Mouse (Mus musculus) liver, adult 2 months (tissue): ENCODE measurements around the gene Gm11639. TPM values are rescaled to one million over a fixed set of nuclear protein-coding genes. Genes with fewer than 3 reads are reported as not detected.

Experiments
- DNase-seq: peaks from one replicate; pipeline ENCODE4 v3.0.0-alpha.2; 2011; ENCODE audit warnings: low read depth, low spot score; ENCODE audit errors: extremely low read depth
- H3K27ac ChIP-seq: fragments of 200-500 bp; replicated peaks from 2 replicates; pipeline ENCODE4 v1.5.1; 2012; ENCODE audit warnings: low read depth, mild to moderate bottlenecking, control low read depth, inconsistent platforms, low read length; ENCODE audit not compliant: insufficient read depth
- H3K27me3 ChIP-seq: fragments of 200-500 bp; 2 replicates; pipeline ENCODE4 v1.6.1; 2012; ENCODE audit warnings: mild to moderate bottlenecking, moderate library complexity, low read length, inconsistent platforms; ENCODE audit not compliant: control insufficient read depth, insufficient read depth
- H3K36me3 ChIP-seq: fragments of 200-500 bp; 2 replicates; pipeline ENCODE4 v1.6.1; 2012; ENCODE audit warnings: low read length, inconsistent platforms; ENCODE audit not compliant: control insufficient read depth, insufficient read depth
- H3K4me1 ChIP-seq: fragments of 200-500 bp; 2 replicates; pipeline ENCODE4 v1.6.1; 2011; ENCODE audit warnings: low read length; ENCODE audit not compliant: control insufficient read depth, insufficient read depth
- H3K4me3 ChIP-seq: fragments of 200-500 bp; 2 replicates; pipeline ENCODE4 v1.5.1; 2011; ENCODE audit warnings: low read depth, mild to moderate bottlenecking, control low read depth, low read length, moderate library complexity; ENCODE audit not compliant: insufficient read depth
- H3K79me2 ChIP-seq: fragments of 200-500 bp; 2 replicates; pipeline ENCODE4 v1.6.1; 2012; ENCODE audit warnings: inconsistent platforms, mild to moderate bottlenecking, low read length, moderate library complexity; ENCODE audit not compliant: control insufficient read depth, insufficient read depth
- H3K9ac ChIP-seq: fragments of 200-500 bp; 2 replicates; pipeline ENCODE4 v1.6.1; 2012; ENCODE audit warnings: low read depth, mild to moderate bottlenecking, control low read depth, inconsistent platforms, low read length
- CTCF ChIP-seq: fragments of 200-500 bp; IDR thresholded peaks from 2 replicates; pipeline ENCODE4 v1.5.1; 2011; ENCODE audit warnings: low read depth, low read length, control low read depth
- POLR2A ChIP-seq: fragments of 200-500 bp; IDR thresholded peaks from 2 replicates; pipeline ENCODE4 v1.6.1; 2011; ENCODE audit warnings: low read length, control low read depth; ENCODE audit not compliant: insufficient read depth; ENCODE audit errors: extremely low read depth
- WGBS: fragments of 180-500 bp; shearing (Covaris S2); methylation state at CpG from one replicate; pipeline ENCODE4 v1.1.7; 2018; 5-methylcytosine and 5-hydroxymethylcytosine counted together
- polyA plus RNA-seq: library from polyadenylated mRNA; depleted of rRNA; stranded (reverse); fragments of >200 nt; gene quantifications from 2 replicates; pipeline ENCODE4 v1.2.3, GENCODE M21; 2012
- total RNA-seq: library from RNA; depleted of rRNA; stranded (reverse); fragments of >200 nt; gene quantifications from 2 replicates; pipeline ENCODE4 v1.2.3, GENCODE M21; 2014

Gm11639 gene
- total and polyA plus RNA-seq, 2 experiments: under 0.01 TPM; not detected in 1

DNA sequence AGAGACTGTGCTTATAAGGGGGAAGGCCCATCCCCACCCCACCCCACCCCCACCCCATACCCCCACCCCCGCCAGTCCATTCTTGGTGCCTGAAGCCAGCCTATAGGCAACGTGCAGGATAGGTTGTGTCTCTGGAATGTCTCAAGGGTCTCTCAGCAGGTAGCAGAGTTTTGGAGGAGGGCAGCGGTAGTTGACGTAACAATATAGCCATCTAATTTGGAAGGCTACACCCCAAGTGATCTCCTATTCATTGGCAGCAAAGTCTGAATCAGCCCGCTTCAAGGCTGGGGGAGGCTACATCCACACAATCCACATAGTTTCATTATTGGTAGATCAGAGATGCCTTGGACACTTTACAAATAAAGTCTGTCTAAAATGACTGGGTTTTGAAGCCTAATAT, 292.5 kb downstream of the Gm11639 start:
- Histone ChIP-seq H3K79me2 (no peaks in the 10 kb centered on the region), H3K9ac (no peak overlapping the region), H3K27me3 (no peaks in the 10 kb centered on the region), H3K27ac (no peak overlapping the region), H3K4me1 (peaks cover 4% of the 10 kb centered on the region; the same call in 1 of the 2 replicates), H3K4me3 (no peak overlapping the region), H3K36me3 (no peaks in the 10 kb centered on the region)
- no peak for DNase-seq
- 96% methylated on average over 5 of the region's 5 CpGs for WGBS
- TF ChIP-seq POLR2A (no peak), CTCF (no peak)

DNA sequence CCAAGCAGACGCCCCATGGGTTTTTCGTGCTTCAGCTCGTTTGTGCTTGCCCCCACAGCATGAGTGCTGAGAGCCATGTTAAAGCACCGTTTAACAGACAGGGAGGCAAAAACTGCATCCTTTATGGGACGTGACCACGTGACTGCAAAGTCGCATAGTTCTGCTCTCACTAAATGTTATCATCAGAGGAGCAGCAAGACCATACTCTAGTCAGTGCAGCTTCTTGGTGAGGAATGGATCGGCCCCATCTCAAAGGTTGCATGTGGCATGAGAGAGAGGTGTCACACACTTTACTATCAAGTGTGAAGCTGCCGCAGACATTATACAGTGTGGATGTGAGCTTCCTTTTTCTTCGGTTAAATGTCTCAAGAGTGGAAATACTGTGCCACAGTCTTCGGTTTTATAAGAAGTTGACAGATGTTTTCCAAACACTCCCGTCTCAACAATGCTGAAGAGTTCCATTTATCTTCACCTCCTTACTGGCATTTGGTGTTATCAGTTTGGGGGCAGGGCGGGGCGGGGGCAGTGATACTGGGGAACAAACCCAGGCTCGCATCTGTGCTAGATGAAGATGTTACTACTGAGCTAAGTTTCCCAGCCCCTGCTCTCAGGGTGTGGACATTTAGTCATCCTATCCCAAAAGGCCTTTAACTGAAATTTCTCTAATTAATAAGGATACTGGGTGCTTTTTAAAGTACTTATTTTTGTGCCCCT, 296.0 kb downstream of the Gm11639 start:
- Histone ChIP-seq H3K27ac (no peak overlapping the region), H3K4me1 (peaks cover 2% of the 10 kb centered on the region; the same call in 1 of the 2 replicates), H3K9ac (no peak overlapping the region), H3K4me3 (no peak overlapping the region), H3K79me2 (no peaks in the 10 kb centered on the region), H3K36me3 (no peaks in the 10 kb centered on the region), H3K27me3 (no peaks in the 10 kb centered on the region)
- no peak for DNase-seq
- TF ChIP-seq POLR2A: no peak
- TF ChIP-seq CTCF: no peak
- WGBS: 71% methylated on average over 15 of the region's 15 CpGs

DNA sequence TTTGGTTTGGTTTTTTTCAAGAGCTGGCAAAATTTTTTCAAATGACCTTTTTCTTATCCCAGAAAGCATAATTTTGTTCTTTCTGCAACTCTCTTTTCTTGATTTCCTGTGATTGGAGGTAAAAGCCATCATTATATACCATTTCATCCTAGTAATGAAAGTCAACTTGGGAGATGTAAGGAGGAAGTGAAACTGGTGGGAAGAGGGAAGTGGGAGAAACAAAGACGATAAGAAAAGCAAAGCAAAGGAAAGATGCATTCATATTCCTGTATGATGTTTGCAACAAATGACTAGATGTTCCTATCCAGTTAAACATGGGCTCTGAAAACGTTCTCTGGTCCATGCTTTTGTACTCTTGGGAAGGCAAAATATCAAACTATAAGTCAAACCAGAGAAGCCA, 323.7 kb downstream of the Gm11639 start:
- 49% methylated on average over 2 of the region's 2 CpGs for WGBS
- Histone ChIP-seq H3K4me3 (no peak overlapping the region), H3K27me3 (no peaks in the 10 kb centered on the region), H3K4me1 (no peaks in the 10 kb centered on the region), H3K27ac (no peak overlapping the region), H3K9ac (no peak overlapping the region), H3K79me2 (no peaks in the 10 kb centered on the region), H3K36me3 (no peaks in the 10 kb centered on the region)
- DNase-seq: no peak
- TF ChIP-seq POLR2A: no peak
- TF ChIP-seq CTCF: no peak

DNA sequence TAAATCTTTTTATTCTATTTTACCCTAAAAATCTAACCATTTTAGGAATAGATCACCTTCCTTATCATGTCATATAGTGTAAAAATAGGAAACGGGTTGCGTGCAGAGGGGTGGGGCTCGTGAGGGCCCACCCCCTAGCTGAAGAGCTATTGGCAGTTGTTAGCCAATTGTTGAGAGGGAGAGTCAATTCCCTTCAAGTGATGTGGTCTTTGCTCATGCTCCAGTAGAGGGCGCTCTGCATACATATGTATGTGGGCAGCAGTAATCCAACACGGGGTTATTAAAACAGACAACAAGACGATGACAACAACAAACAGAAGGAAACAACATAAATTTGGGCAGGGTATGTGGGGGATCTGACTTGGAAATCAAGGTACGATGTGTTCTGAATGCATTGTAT, 335.6 kb downstream of the Gm11639 start:
- TF ChIP-seq POLR2A: no peak
- 0 out of 2 replicates have a peak, but pooled peaks have one; percentile 3 for TF ChIP-seq CTCF
- Histone ChIP-seq H3K4me3 (no peak overlapping the region), H3K4me1 (no peaks in the 10 kb centered on the region), H3K36me3 (no peaks in the 10 kb centered on the region), H3K27ac (no peak overlapping the region), H3K79me2 (no peaks in the 10 kb centered on the region), H3K9ac (no peak overlapping the region), H3K27me3 (no peaks in the 10 kb centered on the region)
- peak; percentile 24 for DNase-seq
- 61% methylated on average over 7 of the region's 7 CpGs for WGBS

DNA sequence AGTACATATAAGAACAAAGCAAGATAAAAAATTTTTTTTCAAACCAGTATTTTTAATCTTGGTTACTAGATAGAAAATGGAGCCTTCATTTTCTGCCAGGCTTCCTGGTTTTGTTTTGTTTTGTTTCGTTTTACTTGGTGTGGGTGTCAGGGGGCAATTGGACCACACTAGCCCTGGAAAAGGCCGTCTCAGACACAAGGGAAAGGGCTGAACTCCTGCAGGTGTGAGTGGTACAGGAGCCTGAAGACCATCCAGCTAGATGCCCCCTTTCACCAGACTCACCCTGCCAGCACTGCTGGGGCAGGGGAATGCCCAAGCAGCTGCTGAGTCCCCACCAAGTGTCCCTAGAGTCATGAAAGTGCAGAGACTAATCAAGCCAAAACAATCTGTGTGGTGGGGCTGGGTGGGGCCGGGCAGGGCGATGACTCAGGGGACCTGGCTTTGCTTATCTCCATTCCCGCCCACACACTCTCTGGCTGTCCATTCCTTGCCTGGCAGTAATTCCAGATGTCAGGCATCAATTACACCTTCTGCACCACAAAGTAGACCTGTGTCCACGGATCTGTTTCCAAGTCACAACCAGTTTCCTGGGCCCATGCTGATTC, 343.3 kb downstream of the Gm11639 start:
- no peaks in the 10 kb centered on the region for H3K36me3 ChIP-seq
- 52% methylated on average over 6 of the region's 6 CpGs for WGBS
- H3K27ac ChIP-seq: no peak overlapping the region
- no peak overlapping the region for H3K4me3 ChIP-seq
- no peak for DNase-seq
- no peaks in the 10 kb centered on the region for H3K27me3 ChIP-seq
- no peaks in the 10 kb centered on the region for H3K79me2 ChIP-seq
- TF ChIP-seq CTCF (no peak), POLR2A (no peak)
- H3K9ac ChIP-seq: no peak overlapping the region
- no peaks in the 10 kb centered on the region for H3K4me1 ChIP-seq

DNA sequence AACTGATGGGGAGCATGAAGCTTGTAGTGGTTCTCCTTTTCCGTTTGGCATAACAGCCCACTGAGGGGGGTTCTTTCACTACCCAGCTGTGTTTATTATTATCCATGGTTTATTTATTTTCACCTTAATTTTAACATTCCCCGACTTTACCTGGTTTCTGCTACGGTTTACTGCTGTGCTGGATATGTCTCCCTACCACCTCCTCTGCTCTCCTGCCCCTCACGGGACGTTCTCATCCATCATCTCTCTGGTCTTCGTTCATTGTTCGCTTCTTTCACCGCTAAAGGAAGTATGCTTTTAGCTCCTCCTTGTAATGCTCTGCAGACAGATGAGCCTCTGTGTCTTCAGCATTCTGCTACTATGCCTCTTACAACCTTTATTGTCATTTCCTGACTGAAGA, 344.0 kb downstream of the Gm11639 start:
- no peak overlapping the region for H3K4me3 ChIP-seq
- H3K9ac ChIP-seq: no peak overlapping the region
- no peak for DNase-seq
- WGBS: 84% methylated on average over 8 of the region's 8 CpGs
- no peaks in the 10 kb centered on the region for H3K4me1 ChIP-seq
- H3K36me3 ChIP-seq: no peaks in the 10 kb centered on the region
- H3K27me3 ChIP-seq: no peaks in the 10 kb centered on the region
- H3K79me2 ChIP-seq: no peaks in the 10 kb centered on the region
- TF ChIP-seq POLR2A: no peak
- no peak for TF ChIP-seq CTCF
- H3K27ac ChIP-seq: no peak overlapping the region
